Mouse (Mus musculus) NIH3T3 (cell line): ENCODE data around the gene Dnah9.

Experiments
- DNase-seq: peaks from one replicate; pipeline ENCODE4 v3.0.0-alpha.2; 2012; ENCODE audit warnings: low read depth

The Dnah9 gene

DNA sequence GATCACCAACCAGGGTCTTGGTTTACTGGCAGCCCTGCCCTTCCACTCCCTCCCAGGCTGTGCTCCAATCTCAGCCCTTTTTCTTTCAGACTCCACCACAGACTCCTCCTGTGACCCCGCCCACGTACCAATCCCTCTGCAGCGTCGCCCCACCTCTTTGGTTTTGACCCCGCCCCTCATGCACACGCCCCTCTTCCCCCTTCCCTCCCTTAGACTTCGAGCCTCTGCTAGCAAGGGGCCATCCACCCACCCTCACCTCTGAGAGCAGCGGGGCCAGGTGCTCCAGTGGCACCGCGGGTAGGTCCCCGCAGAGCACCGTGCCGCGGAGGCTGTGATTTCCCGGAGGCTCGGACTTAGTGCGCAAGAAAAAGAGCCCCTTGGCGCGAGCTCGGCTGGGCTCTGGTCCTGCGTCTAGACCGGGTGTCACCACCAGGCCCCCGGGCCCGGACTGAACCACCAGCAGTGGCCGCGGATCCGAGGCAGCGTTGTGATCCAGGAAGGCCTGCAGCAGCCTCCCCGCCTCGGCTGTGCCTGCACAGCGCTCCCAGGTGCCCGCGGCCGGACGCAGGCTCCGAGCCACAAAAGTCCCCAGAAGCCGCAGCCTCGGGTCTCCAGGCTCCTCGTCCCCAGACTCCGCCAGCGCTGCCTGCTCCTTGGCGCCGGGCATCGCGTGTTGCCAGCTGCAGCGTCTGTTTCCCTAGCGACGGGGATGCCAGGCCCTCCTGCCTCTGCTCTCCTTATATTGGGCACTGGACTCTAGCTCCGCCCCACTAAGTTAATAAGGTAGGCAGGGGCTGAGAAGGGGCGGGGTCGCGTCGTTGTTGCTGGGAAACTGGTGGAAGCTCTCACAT is at the start of gene Dnah9:
Gene Dnah9 (minus strand): TSS at position 751 of the 851 bp plus-strand sequence.
- no peak for DNase-seq

GRCm38 (mm10) chr11:66188627-66189287 is 20.4 kb upstream of the Dnah9 start:
- DNase-seq: peak; percentile 87

- DNase-seq: no peak
These were observed 19.8 kb upstream of the Dnah9 start for GRCm38 (mm10) chr11:66188146-66188545.

DNA sequence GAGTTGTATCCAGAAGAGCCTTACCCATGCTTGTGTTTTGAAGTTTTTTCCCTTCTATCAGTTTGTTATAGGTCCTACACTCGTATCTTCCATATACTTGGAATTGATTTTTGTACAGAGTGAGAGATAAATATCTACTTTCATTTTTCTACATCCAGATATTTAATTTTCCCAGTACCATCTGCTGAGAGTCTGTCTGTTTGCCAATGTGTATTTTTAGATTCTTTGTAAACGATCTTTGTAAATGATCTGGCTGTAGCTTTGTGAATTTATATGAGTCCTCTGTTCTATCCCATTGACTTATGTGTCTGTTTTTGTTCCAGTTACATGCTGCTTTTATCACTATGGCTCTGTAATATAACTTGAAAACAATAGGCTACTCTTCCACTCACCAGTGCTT is 9.4 kb upstream of the Dnah9 start:
- DNase-seq: no peak

DNA sequence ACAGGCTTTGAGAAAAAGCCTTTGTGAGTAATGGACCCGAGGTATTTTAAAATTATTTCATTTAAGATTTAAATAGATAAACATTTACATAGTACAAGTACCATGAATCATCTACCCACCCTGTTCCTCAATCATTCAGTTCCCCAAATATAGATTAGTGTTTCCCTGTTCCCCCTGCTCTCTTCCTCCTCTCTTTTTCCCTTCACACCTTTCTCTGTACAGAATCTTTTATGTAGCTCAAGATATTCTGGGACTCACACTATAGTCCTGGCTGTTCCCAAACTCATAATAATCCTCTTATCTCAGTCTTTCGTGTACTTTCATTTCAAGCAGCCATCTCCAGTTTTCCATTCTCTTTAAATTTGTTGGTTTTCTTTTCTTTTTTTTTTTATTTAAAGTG is 4.3 kb downstream of the Dnah9 start:
- DNase-seq: no peak

DNA sequence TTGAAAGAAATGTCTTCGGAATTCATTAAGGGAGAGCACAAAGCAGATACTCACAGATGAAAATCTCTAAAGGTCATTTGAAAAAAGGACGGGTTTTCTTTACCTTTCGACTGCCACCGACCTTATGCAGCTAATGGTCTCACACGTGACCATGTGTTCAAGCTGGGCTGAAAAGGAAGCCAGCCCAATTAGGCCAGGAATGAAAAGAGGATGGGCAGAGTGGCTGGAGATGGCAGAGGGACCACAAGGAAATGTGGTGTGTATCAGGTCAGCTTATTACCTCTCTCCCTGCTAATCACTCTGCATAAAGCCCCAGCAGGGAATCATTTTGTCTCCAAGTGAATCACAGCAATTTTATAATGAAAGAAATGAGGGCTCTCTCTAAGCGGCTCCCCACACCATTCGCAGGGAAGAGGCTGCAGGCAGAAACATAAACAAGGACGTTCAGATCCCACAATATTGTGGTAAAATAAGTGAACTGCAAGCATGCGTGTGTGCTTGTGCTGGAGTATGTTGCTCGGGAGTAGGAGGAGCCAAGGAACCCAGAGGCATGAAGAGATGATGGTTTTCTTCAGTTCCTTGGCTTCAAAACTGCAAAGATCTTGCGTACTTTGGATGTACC is 27.6 kb downstream of the Dnah9 start:
- DNase-seq: no peak

GRCm38 (mm10) chr11:66134826-66135225 is 33.5 kb downstream of the Dnah9 start:
- DNase-seq: no peak

DNA sequence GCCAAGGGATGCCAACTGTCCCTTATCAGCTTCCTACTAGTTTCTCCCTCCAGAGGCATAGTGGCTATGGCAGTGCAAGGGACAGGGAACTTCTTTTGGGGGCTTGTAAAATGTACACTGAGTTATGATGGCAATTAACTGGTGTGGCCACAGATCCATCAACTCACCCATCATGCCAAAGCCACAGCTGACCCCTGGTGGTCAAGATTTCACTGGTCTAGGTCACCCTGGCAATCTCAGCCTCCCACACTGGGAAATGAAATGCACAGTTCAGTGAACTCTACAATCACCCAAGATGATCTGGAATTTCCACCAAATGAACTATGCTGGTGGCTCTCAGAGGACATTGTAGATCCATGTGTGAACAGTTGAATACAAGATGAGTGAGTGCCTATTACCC is 42.2 kb downstream of the Dnah9 start:
- no peak for DNase-seq

GRCm38 (mm10) chr11:66124496-66124895 is 43.9 kb downstream of the Dnah9 start:
- no peak for DNase-seq

DNA sequence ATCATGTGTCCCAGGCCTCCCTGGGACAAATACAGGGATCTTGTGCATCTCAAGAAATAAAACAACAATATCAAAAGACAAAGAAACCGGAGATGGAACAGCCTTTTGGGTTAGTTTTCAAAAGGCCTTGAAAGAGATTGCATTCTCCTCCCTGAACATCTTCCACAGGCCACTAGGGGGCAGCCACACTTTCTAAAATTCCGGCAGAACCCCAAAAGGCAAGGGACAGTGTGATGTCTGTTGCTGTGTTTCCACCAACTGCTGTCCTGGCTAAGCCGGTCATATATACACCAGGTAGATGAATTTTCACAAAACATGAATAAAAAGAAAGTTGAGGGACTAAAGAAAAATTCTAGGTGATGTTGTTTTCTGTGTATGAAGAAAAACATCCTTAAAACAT is 46.3 kb downstream of the Dnah9 start:
- DNase-seq: peak; percentile 76

- DNase-seq: no peak
These were observed 84.6 kb downstream of the Dnah9 start for GRCm38 (mm10) chr11:66083663-66084254.

DNA sequence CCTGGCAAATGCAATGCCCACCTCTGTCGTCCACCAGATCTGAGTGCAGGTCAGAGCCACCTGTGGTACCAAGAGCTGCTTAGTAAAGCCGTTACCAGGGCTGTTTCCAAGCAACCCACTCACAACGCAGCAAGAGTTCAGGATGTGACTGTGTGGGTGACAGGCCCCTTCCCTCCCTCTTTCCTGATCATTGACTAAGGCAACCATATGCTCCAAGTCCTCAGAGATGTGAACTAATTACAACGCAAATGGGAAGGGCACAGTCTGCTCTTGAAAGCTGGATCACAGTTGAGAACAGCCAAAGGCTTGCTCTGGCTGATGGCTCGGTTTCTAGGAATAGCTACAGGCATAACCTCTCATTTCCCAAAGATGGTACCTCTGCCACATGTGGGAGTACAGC is 95.4 kb downstream of the Dnah9 start:
- no peak for DNase-seq

DNA sequence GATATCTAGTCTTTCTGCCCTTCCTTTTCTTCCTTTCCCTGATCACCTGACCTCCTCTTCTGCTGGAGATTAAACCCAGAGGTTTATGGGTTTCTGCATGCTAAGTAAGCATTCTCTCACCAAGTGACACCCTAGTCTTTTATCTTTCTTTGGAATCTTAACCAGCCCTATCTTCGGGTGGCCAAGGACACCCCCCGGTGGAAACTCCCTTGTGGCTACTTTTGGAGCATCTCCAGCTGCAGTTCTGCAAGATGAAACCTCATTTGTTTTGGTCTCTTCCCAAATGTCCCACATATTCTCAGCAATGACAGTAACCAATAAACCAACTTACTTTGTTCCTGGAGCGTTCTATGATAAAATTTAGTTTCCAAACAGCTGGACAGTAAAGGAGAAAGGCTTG is 109.4 kb downstream of the Dnah9 start:
- no peak for DNase-seq

DNA sequence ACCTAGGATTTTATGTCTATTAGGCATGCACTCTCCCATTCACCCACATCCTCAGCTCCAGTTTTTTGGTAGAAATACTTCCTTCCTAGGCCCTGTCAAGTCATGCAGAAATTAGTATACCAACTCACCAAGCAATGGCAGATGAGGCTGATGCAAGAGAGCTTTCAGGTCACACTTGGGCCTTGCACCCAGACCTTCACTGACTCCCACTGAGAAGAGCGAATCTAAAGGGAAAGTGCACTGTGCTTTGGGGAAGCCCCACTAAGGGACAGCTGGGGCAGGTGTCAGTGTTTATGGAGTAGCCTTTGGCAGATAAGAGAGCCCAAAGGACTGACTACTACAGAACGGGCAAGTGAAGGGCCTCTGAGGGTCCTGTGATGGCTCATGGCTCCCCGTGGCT is 117.1 kb downstream of the Dnah9 start:
- no peak for DNase-seq

DNA sequence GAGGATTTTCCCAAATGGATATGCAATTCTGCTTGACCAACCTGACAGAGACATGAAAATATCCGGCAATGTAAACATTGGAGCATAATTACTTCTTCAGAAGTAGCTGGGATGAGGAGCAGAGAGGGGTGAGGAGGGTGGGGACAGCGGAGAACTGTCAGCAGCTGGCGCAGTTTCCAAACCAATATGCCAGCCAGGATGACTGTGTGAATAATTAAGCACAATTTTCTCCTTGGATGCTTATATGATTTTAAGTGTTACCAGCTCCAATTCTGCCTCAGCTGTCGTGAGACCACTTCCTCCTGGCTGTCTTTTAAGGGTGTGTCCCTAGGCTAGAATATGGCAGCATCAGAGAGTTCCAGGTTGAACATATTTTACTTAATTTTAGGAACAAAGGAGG is 119.2 kb downstream of the Dnah9 start:
- DNase-seq: no peak

DNA sequence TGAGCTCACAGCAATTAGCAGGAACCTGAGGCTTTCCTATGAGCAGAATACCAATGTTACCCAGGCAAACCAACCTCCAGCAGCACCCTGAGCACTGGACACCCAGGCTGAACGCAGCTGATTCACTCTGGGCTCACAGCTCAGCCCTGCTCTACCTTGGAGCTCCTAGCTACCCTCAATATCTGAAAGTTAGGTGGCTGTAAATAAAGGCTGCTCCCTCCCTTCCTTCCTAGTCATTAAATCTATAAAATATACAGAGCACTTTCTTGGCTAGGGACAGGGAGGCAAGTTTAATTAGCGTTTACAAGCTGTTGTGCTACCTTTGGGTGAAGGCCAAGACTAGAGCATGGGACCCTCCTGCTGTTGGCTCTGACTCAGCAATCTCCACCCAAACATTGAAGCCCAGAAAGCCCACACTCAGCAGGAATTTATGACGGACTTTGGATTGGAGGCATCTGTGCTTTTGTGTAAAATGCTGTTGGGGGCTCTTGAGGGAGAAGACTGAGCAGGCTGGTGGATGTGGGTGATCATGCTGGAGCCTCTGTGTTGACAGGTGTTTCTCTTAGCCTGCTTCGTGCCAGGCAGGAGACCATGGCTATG is 121.7 kb downstream of the Dnah9 start:
- no peak for DNase-seq

DNA sequence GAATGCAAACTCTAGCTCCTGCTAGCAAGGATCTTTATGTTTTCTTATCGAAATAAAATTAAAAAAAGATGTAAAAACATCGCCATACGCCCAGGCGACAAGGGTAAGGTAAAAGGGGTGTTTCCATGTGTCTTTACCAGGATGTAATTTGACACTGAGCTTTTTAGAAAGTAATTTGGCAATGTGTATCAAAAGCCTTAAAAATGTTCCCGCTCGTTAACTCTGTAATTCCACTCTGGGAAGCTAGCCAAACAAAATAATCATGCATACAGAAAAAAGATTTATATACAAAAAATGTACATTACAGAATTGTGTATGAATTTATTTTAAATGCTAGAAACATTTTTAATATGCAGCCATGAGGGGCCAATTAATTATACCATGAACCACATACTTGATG is 124.7 kb downstream of the Dnah9 start:
- DNase-seq: no peak

GRCm38 (mm10) chr11:66042531-66042930 is 125.8 kb downstream of the Dnah9 start:
- DNase-seq: no peak

- no peak for DNase-seq
These were observed 142.6 kb downstream of the Dnah9 start for GRCm38 (mm10) chr11:66025728-66026127.

DNA sequence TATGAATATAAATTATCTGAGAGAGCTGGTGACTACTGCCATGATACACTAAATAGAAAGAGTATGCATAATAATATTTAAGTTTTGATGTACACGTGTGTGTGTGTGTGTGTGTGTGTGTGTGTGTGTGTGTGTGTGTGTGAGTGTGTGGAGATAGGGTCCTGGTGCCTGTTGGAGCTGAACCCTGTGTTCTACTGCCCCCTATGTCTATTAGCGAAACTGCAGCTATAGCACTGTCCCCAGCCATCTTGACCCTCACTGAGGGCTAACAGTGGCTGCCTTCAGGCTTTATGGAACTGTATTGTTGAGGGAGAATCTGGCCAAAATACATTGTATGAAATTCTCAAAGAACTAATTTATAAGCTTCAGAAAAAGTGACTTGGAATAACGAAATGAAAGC is 192.5 kb downstream of the Dnah9 start:
- peak; percentile 9 for DNase-seq

DNA sequence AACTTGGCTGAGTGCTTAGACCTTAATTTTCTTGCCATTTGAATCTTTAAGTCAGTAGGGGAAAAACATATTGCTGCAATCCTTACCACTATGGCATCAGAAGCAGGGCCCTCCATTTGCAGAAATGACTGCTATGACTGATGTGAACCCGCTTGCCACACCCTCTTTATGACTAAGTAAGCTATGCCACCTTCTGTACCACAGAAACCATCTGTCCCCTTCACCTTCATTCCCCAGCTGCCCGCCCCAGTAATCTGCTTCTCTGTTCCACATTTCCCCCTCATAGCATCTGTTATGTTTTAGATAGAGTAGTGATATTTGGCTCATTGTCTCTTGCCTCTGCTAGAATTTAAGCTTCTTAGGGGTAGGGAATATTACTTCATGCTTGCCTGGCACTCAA is 237.6 kb downstream of the Dnah9 start:
- no peak for DNase-seq

- DNase-seq: no peak
These were observed 238.0 kb downstream of the Dnah9 start for GRCm38 (mm10) chr11:65930359-65930758.
